Mouse (Mus musculus): Measurements from ENCODE around the gene Sh2d3c. TPM values are rescaled to one million over a fixed set of nuclear protein-coding genes. Genes with fewer than 3 reads are reported as not detected.

Gene Sh2d3c
- polyA plus RNA-seq, 1 experiment = 0.52 TPM

DNA sequence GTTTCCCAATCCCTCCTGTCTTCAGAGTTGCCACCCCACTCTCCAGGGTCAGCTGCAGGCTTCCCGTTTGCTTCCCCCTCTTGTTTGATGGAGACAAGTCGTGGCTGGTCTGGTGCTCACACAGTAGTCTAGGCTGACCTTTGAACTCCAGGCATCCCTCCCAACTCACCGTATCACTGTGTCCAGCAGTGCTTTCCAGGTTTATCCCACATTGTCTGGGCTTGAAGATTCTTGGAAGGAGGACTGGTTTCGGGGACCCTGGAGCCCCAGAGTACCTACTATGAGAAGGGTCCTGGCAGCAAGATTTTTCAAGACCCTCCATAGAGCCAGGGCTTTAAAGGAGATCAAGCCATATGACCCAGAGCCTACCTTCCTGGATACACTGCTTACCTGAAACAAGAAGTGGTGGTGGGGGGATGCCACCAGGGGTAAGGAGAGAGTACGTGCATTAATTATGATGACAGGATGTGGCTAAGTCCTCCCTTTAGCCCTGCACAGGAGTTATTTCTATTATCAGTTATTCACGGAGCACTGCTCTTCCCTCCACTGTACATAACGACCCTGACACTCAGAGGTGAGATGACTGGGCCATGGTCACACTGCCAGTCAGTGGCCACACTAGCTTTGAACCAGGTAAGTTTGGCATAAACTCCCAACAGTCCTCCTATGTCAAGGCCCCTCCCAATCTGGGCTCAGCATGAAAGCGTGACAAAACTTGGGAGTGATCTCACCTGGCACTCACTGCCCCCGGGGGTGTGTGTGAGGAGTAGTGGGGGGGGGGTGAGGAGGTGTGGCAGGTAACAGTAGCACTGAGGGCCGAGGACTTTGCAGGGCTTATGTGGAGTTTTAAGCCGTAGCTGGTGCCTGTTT, 6.5 kb upstream of the Sh2d3c start:
- no peak overlapping the region for H3ac ChIP-seq (ENCODE audit: control insufficient read depth, insufficient read length)
- no peaks in the 10 kb centered on the region for H3K27me3 ChIP-seq (ENCODE audit: control insufficient read depth, insufficient read depth, insufficient read length)
- peak overlapping the region; percentile 65 for H3K4me3 ChIP-seq
- H3K79me2 ChIP-seq (ENCODE audit: control insufficient read depth, insufficient read depth) = peaks cover 29% of the 10 kb centered on the region
- no peak for TF ChIP-seq E2F4 (IDR thresholded peaks at IDR 0.05; ENCODE audit: insufficient read depth)
- no peak for TF ChIP-seq MAX (IDR thresholded peaks at IDR 0.05; ENCODE audit: low read depth)
- TF ChIP-seq REST (IDR thresholded peaks at IDR 0.05; ENCODE audit: insufficient read depth, insufficient read length) = no peak
- TF ChIP-seq TCF3 (IDR thresholded peaks at IDR 0.05; ENCODE audit: insufficient read length, low read depth) = no peak
- no peak for TF ChIP-seq POLR2AphosphoS2 (IDR thresholded peaks at IDR 0.05; ENCODE audit: insufficient read length, low read depth)
- no peak for TF ChIP-seq TCF12 (IDR thresholded peaks at IDR 0.05; ENCODE audit: insufficient read depth, poor library complexity, severe bottlenecking)
- TF ChIP-seq POLR2A (IDR thresholded peaks at IDR 0.05; ENCODE audit: insufficient read length, low read depth) = no peak
- no peak for TF ChIP-seq MYOD1 (IDR thresholded peaks at IDR 0.05; ENCODE audit: control insufficient read depth in 1 of 3, insufficient read length in 2 of 3, low read depth in 2 of 3)
- H3K4me2 ChIP-seq (ENCODE audit: low read depth) = peak overlapping the region; percentile 65
- peaks cover 14% of the 10 kb centered on the region for H3K36me3 ChIP-seq (ENCODE audit: control insufficient read depth, insufficient read depth)

- peaks cover 23% of the 10 kb centered on the region for H3K79me2 ChIP-seq (ENCODE audit: control insufficient read depth, insufficient read depth)
- H3K36me3 ChIP-seq (ENCODE audit: control insufficient read depth, insufficient read depth) = peaks cover 8% of the 10 kb centered on the region
- peak; percentile 33 to 89 (median 89) for TF ChIP-seq MYOD1 (IDR thresholded peaks at IDR 0.05; ENCODE audit: control insufficient read depth in 1 of 3, insufficient read length in 2 of 3, low read depth in 2 of 3)
- peak; percentile 78 for TF ChIP-seq MAX (IDR thresholded peaks at IDR 0.05; ENCODE audit: low read depth)
- TF ChIP-seq POLR2A (IDR thresholded peaks at IDR 0.05; ENCODE audit: insufficient read length, low read depth) = no peak
- peak; percentile 59; the same call in 1 of the 2 replicates for TF ChIP-seq CEBPB (IDR thresholded peaks at IDR 0.05; ENCODE audit: insufficient read depth, poor library complexity, severe bottlenecking)
- TF ChIP-seq USF1 (IDR thresholded peaks at IDR 0.05; ENCODE audit: low read depth) = peak; percentile 88
- TF ChIP-seq MYOG (IDR thresholded peaks at IDR 0.05; ENCODE audit: control insufficient read depth in 1 of 3, insufficient read depth in 1 of 3, insufficient read length in 2 of 3, low read depth in 2 of 3) = peak in 2 of 3 experiments; percentile 53 to 89
- no peak overlapping the region for H3ac ChIP-seq (ENCODE audit: control insufficient read depth, insufficient read length)
- no peak overlapping the region for H3K4me3 ChIP-seq
- H3K27me3 ChIP-seq (ENCODE audit: control insufficient read depth, insufficient read depth, insufficient read length) = no peaks in the 10 kb centered on the region
- H3K4me2 ChIP-seq (ENCODE audit: low read depth) = peak overlapping the region; percentile 65
These were observed 5.8 kb upstream of the Sh2d3c start for GRCm38 (mm10) chr2:32714987-32715425.

DNA sequence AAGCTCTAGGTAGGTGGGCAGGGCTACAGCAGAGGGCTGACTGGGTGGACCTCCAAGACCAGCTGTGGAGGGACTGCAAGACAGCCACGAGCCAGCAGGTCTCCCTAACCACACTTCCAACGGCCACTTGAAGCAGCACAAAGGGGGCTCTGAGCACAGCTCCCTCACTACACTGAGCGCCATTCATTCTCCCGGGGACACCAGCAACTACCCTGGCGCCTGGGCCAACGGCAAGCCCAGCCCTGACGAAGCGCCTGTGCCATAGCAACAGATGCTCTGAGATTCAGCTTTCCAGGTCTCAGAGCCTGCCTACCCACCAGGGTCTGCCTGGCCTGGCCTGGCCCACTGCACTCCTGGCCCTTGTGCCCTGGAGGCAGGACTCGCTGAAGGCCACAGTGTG, 2.1 kb upstream of the Sh2d3c start:
- Histone ChIP-seq H3K79me2 (ENCODE audit: control insufficient read depth, insufficient read depth) (no peaks in the 10 kb centered on the region), H3K27me3 (ENCODE audit: control insufficient read depth, insufficient read depth, insufficient read length) (no peaks in the 10 kb centered on the region), H3K36me3 (ENCODE audit: control insufficient read depth, insufficient read depth) (no peaks in the 10 kb centered on the region), H3K4me3 (no peak overlapping the region), H3ac (ENCODE audit: control insufficient read depth, insufficient read length) (no peak overlapping the region), H3K4me2 (ENCODE audit: low read depth) (no peak overlapping the region)
- no peak for TF ChIP-seq REST (IDR thresholded peaks at IDR 0.05; ENCODE audit: insufficient read depth, insufficient read length)
- no peak for TF ChIP-seq MAX (IDR thresholded peaks at IDR 0.05; ENCODE audit: low read depth)
- no peak for TF ChIP-seq POLR2A (IDR thresholded peaks at IDR 0.05; ENCODE audit: insufficient read length, low read depth)
- TF ChIP-seq E2F4 (IDR thresholded peaks at IDR 0.05; ENCODE audit: insufficient read depth) = no peak
- no peak for TF ChIP-seq USF1 (IDR thresholded peaks at IDR 0.05; ENCODE audit: low read depth)
- TF ChIP-seq POLR2AphosphoS2 (IDR thresholded peaks at IDR 0.05; ENCODE audit: insufficient read length, low read depth) = no peak
- no peak for TF ChIP-seq SRF (IDR thresholded peaks at IDR 0.05; ENCODE audit: control insufficient read depth, insufficient read length, low read depth)
- no peak for TF ChIP-seq TCF3 (IDR thresholded peaks at IDR 0.05; ENCODE audit: insufficient read length, low read depth)
- TF ChIP-seq MYOG (IDR thresholded peaks at IDR 0.05; ENCODE audit: control insufficient read depth in 1 of 3, insufficient read depth in 1 of 3, insufficient read length in 2 of 3, low read depth in 2 of 3) = no peak
- TF ChIP-seq TCF12 (IDR thresholded peaks at IDR 0.05; ENCODE audit: insufficient read depth, poor library complexity, severe bottlenecking) = no peak
- TF ChIP-seq MYOD1 (IDR thresholded peaks at IDR 0.05; ENCODE audit: control insufficient read depth in 1 of 3, insufficient read length in 2 of 3, low read depth in 2 of 3) = no peak
- TF ChIP-seq CEBPB (IDR thresholded peaks at IDR 0.05; ENCODE audit: insufficient read depth, poor library complexity, severe bottlenecking) = no peak

- Histone ChIP-seq H3K4me3 (no peak overlapping the region), H3ac (ENCODE audit: control insufficient read depth, insufficient read length) (no peak overlapping the region), H3K4me2 (ENCODE audit: low read depth) (no peak overlapping the region), H3K79me2 (ENCODE audit: control insufficient read depth, insufficient read depth) (no peaks in the 10 kb centered on the region), H3K36me3 (ENCODE audit: control insufficient read depth, insufficient read depth) (no peaks in the 10 kb centered on the region), H3K27me3 (ENCODE audit: control insufficient read depth, insufficient read depth, insufficient read length) (no peaks in the 10 kb centered on the region)
- TF ChIP-seq MYOD1 (IDR thresholded peaks at IDR 0.05; ENCODE audit: control insufficient read depth in 1 of 3, insufficient read length in 2 of 3, low read depth in 2 of 3) (no peak), E2F4 (IDR thresholded peaks at IDR 0.05; ENCODE audit: insufficient read depth) (no peak), CEBPB (IDR thresholded peaks at IDR 0.05; ENCODE audit: insufficient read depth, poor library complexity, severe bottlenecking) (no peak), TCF12 (IDR thresholded peaks at IDR 0.05; ENCODE audit: insufficient read depth, poor library complexity, severe bottlenecking) (no peak), SRF (IDR thresholded peaks at IDR 0.05; ENCODE audit: control insufficient read depth, insufficient read length, low read depth) (no peak), MAX (IDR thresholded peaks at IDR 0.05; ENCODE audit: low read depth) (no peak)
These were observed 802 bp upstream of the Sh2d3c start for GRCm38 (mm10) chr2:32720053-32720452.

DNA sequence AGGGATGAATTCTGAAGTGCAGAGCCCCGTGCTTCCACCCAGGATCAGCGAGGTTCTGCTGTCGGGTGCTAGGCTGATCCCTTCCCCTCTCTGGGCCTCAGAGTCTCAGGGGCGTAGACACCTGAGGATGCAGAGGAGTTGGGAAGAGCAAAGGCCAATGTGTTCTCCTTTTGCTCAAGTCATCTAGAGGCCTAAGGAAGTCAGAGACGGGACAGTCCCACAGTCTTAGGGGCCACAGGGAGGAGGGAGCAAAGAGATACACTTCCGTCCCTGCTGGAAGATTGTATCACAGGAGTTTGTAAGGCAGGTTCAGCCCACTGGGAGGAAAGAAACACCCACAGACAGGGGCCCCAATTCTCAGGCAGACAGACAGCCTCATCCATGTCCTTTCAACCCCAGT, 1.2 kb downstream of the Sh2d3c start:
- Histone ChIP-seq H3ac (ENCODE audit: control insufficient read depth, insufficient read length) (no peak overlapping the region), H3K36me3 (ENCODE audit: control insufficient read depth, insufficient read depth) (no peaks in the 10 kb centered on the region), H3K27me3 (ENCODE audit: control insufficient read depth, insufficient read depth, insufficient read length) (no peaks in the 10 kb centered on the region), H3K4me2 (ENCODE audit: low read depth) (no peak overlapping the region), H3K4me3 (no peak overlapping the region), H3K79me2 (ENCODE audit: control insufficient read depth, insufficient read depth) (no peaks in the 10 kb centered on the region)
- TF ChIP-seq MAX (IDR thresholded peaks at IDR 0.05; ENCODE audit: low read depth) = no peak
- no peak for TF ChIP-seq MYOG (IDR thresholded peaks at IDR 0.05; ENCODE audit: control insufficient read depth in 1 of 3, insufficient read depth in 1 of 3, insufficient read length in 2 of 3, low read depth in 2 of 3)
- no peak for TF ChIP-seq SRF (IDR thresholded peaks at IDR 0.05; ENCODE audit: control insufficient read depth, insufficient read length, low read depth)
- no peak for TF ChIP-seq MYOD1 (IDR thresholded peaks at IDR 0.05; ENCODE audit: control insufficient read depth in 1 of 3, insufficient read length in 2 of 3, low read depth in 2 of 3)
- TF ChIP-seq E2F4 (IDR thresholded peaks at IDR 0.05; ENCODE audit: insufficient read depth) = no peak
- no peak for TF ChIP-seq USF1 (IDR thresholded peaks at IDR 0.05; ENCODE audit: low read depth)
- TF ChIP-seq POLR2AphosphoS2 (IDR thresholded peaks at IDR 0.05; ENCODE audit: insufficient read length, low read depth) = no peak
- TF ChIP-seq TCF12 (IDR thresholded peaks at IDR 0.05; ENCODE audit: insufficient read depth, poor library complexity, severe bottlenecking) = no peak
- TF ChIP-seq REST (IDR thresholded peaks at IDR 0.05; ENCODE audit: insufficient read depth, insufficient read length) = no peak
- TF ChIP-seq POLR2A (IDR thresholded peaks at IDR 0.05; ENCODE audit: insufficient read length, low read depth) = no peak
- no peak for TF ChIP-seq CEBPB (IDR thresholded peaks at IDR 0.05; ENCODE audit: insufficient read depth, poor library complexity, severe bottlenecking)
- TF ChIP-seq TCF3 (IDR thresholded peaks at IDR 0.05; ENCODE audit: insufficient read length, low read depth) = no peak

Data from myocyte (in vitro differentiated cells).